Mouse (Mus musculus): ENCODE measurements around the gene Slc28a1.
"Not testable (repeated sequence)": the region's sequence is repeated elsewhere in the genome, so short reads cannot be mapped to it uniquely, and the experiment has no call there.

Slc28a1 gene

DNA sequence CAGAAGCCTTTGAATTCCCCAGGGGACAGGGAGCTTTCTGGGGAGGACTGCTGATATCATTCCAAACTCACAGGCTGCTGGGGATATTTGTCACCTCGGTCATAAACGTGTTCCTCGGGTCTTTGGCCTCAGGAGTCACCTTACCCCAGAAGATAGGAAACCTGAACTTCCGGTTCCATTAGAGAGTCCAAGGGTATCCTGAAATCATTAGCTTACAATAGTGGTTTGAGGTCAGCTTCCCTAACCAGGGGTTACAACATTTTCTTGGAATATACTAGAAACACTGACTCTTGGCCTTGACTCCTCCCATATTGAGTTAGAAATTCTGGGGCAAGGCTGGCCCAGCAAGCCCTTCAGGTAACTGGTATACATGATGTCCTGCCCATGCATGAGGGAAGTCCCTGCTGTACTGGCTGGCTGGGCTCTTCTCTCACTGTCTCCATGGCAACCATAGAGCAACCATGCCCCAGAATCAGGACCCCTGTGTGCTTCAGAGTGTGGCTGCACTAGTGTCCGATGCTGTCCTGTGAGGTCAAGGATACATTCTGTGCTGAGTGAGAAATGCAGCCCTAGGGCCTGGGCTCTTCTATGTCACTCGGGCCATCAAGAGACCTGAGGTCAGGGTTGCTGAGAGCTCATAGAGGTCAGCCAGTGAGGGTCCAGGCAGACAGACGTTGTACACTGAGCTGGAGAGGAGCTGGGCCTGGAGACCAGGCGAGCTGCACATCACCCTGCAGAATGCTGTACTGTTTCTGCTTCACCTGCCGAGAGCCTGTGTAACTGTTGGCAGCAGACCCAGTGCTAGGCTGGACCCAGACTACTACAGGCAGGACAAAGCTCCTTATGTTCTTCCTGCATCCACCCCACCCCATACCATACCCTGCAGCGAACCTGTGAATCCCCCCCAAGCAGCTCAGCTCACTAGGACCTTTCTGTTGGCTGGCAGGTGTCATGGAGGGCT, 10.9 kb downstream of the Slc28a1 start:
- no peak for DNase-seq

GRCm38 (mm10) chr7:81131864-81132263, 17.3 kb downstream of the Slc28a1 start:
- no peak for DNase-seq

DNA sequence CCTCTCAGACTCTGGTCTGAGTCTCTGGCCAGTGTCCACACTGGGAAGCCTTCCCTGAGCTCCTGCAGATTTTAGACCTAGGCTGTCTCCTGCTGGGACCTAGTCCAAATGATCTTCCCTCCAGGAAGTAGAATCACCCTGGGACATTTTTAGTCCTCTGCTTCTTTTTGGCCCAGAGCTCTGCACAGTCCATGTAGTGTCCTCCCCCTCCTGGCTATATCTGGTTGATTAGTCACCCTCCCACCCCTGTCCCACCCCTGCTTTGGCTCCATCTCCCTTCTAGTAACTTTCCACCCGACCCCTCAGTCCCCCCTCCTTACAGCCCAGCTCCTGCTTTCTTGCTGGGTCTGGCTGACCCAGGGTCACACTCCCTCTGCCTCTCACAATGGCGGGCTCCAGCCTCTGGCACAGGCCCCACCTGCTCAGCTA, 18.3 kb downstream of the Slc28a1 start:
- DNase-seq: peak; percentile 70

- no peak for DNase-seq
These were observed 18.8 kb downstream of the Slc28a1 start for GRCm38 (mm10) chr7:81133416-81133815.

GRCm38 (mm10) chr7:81133941-81134340, 19.3 kb downstream of the Slc28a1 start:
- DNase-seq: no peak

GRCm38 (mm10) chr7:81134614-81135067, 20.0 kb downstream of the Slc28a1 start:
- DNase-seq: peak; percentile 83

- DNase-seq: no peak
These were observed 22.7 kb downstream of the Slc28a1 start for GRCm38 (mm10) chr7:81137292-81137691.

DNA sequence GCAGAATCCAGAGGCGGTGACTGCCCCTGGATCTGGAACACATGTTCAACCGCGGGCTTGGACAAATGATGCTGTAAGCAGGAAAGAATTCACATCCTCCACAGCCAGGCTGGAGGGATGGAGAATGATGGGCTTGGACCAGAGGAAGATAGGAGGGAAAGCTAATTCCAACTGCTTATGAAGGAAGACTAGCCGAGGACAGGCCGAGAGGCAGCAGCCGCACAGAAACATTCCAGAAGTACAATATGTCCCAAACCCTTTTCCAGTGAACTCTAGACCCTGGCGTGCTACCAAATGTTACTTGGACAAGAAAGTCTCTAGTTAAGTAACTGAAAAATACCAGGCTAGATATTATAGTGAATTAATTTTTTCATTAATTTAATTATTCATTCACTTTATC, 24.5 kb downstream of the Slc28a1 start:
- peak; percentile 87 for DNase-seq

DNA sequence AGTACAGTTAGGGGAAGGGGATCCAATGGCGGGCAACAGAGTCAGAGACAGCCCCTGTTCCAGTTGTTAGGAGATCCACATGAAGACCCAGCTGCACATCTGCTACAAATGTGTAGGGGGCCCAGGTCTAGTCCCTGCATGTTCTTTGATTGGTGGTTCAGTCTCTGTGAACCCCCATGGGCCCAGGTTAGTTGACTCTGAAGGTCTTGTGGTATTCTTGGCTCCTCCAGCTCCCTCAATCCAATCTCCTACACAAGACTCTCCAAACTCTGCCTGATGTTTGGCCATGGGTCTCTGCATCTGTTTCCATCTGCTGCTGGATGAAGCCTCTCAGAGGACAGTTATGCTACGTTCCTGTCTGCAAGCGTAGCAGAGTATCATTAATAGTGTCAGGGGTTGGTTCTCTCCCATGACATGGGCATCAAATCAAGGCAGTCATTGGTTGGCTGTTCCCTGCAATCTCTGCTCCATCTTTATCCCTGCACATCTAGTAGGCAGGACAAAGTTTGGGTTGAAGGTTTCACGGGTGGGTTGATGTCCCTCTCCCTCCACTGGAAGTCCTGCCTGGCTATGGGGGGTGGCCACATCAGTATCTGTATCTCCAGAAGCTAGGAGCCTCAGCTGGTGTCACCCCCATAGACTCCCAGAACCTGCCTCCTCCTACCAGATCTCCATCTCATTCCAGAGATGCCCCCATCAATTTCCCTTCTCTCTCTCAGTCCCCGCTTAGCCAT, 25.2 kb downstream of the Slc28a1 start:
- no peak for DNase-seq

DNA sequence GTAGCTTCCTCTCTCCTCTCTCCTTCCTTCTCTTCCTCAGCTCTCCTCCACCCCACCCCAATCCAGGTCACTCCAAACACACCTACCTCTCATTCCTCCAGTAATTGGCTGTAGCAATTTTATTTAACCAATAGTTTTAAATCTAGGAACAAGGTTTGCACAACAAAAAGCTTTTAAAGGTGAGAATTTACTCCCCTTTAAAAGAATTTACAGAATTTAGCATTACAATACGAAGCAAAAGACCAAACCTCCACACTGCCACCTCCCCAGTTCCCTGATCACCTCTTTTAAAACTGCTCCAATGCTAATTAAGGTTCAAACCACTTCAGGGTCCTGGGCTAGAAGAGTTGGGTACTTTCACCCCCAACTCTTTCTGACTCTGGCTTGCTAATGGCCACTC, 26.9 kb downstream of the Slc28a1 start:
- no peak for DNase-seq

GRCm38 (mm10) chr7:81143056-81143455, 28.5 kb downstream of the Slc28a1 start:
- DNase-seq: not testable (repeated sequence)

DNA sequence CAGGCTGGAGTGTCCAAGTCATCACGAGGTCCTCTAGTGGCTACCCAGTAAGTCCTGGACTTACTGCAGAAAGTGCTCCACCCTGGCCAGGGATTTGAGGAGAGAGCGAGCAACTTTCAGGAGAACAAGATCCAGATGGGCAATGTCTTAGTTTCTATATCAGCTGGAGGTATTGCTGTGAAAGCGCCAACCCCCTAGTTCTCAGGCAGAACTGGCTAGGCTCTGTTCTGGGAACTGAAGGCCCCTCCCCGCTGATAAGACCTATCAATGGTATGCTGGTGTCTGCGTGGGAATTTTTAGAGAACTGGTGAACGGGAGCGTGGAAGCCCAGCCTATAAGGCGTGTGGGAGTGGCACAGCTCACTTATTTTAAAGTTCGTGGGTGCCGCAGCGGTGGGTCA, 35.2 kb downstream of the Slc28a1 start:
- no peak for DNase-seq

- DNase-seq: no peak
These were observed 36.6 kb downstream of the Slc28a1 start for GRCm38 (mm10) chr7:81151216-81151615.

- no peak for DNase-seq
These were observed 37.7 kb downstream of the Slc28a1 start for GRCm38 (mm10) chr7:81152306-81152705.

DNA sequence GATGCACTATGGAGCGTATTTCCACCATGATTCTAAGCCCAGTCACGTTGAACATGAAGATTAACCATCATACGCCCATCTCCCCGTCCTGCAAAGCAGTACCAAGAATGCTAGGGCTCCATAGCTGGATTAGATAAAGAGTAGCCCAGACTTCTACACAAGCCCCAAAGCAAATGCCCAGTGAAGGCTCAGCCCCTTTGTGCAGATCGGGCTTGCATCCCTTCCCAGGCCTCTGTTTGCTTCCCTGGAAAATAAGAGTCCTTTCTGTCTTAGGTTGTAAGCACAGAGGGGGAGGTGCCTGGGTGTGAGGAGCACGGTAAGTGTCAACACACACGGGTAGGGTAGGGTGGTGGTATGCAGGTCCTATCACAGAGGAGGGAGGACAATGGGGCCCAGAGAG, 38.2 kb downstream of the Slc28a1 start:
- no peak for DNase-seq

DNA sequence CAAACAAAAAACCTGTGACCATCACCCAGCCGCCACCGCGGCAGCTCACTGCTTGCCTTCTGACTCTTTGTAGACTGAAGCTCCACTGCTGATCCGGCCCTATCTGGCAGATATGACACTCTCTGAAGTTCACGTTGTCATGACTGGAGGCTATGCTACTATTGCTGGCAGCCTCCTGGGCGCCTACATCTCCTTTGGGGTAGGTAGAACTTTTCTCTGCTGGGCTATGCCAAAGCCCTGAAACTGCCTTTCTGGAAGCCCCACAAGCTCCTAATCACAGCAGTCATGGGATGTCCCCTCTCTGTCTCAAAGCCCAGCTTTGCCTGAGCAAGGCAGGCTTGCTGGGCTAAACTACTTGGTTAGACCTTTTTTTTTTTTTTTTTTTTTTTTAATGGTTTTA, 38.7 kb downstream of the Slc28a1 start:
- no peak for DNase-seq

DNA sequence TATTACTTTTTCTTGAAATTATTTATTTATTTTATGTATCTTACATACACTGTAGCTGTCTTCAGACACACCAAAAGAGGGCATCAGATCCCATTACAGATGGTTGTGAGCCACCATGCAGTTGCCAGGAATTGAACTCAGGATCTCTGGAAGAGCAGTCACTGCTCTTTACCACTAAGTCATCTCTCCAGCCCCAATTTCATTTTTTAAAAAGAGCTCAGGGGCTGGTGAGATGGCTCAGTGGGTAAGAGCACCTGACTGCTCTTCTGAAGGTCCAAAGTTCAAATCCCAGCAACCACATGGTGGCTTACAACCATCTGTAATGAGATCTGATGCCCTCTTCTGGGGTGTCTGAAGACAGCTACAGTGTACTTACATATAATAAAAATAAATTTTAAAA, 39.6 kb downstream of the Slc28a1 start:
- not testable (repeated sequence) for DNase-seq

DNA sequence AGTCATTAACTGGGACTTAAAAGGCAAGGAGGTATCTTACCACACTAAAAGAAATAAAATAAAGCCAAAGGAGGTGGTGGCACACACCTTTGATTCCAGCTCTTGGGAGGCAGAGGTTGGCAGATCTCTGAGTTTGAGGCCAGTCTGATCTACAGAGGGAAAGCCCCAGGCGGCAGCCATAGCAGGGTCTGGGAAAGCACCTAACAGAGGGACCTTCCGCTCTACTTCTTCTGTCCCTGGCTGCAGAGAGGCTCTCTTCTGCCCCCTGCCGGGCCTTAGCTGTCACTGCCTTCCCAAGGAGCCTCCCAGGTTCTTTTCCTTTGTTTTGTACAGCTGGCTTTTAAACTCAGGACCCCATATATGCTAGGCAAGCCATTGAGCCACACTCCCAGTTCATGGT, 40.4 kb downstream of the Slc28a1 start:
- DNase-seq: peak; percentile 72

- no peak for DNase-seq
These were observed 44.3 kb downstream of the Slc28a1 start for GRCm38 (mm10) chr7:81158933-81159332.

- DNase-seq: peak; percentile 35
These were observed 47.1 kb downstream of the Slc28a1 start for GRCm38 (mm10) chr7:81161666-81162065.

- peak; percentile 83 for DNase-seq
These were observed 47.7 kb downstream of the Slc28a1 start for GRCm38 (mm10) chr7:81162345-81162744.

DNA sequence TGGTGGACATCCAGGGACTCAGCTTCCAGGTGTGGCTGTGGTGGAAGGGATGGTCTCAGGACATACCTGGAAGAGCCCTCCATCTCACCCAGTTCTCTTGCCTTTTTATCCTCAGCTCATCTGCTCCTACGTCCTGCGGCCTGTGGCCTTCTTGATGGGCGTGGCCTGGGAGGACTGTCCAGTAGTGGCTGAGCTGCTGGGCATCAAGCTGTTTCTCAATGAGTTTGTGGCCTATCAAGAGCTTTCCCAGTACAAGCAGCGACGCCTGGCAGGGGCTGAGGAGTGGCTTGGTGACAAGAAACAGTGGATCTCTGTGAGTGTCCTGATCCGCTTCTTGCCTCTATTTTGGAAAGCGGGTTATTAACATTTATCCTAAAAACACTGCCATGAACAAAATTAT, 49.8 kb downstream of the Slc28a1 start:
- no peak for DNase-seq

- DNase-seq: peak; percentile 64
These were observed 52.5 kb downstream of the Slc28a1 start for GRCm38 (mm10) chr7:81167124-81167523.

DNA sequence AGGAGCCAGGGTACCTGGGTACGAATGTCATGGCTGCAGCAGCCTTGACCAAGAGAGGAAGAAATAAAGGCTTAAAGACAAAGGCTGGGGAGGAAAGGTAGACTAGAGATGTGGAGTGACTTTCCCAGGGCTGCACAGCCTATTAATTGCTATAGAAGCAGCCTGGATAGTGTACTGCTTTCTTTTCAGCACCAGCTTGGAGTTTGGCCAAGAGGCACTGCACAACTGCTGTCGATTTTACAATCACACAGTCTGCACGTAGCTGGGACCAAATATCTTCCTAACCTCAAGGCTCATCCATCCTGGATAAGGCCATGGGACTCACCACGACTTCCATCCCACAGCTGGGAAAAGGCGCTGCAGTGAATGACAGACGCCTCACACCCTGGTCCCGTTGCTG, 54.8 kb downstream of the Slc28a1 start:
- DNase-seq: no peak
